Mouse (Mus musculus): ENCODE measurements around the gene Slfn2. TPM values are rescaled to one million over a fixed set of nuclear protein-coding genes. Genes with fewer than 3 reads are reported as not detected.

Slfn2 gene
- 838 TPM for polyA plus RNA-seq (2017; shearing (Covaris generic))

GRCm38 (mm10) chr11:83064946-83065345, at the start of gene Slfn2:
Slfn2 (plus strand) TSS chr11:83065112.

GRCm38 (mm10) chr11:83020621-83021020, 44.3 kb upstream of the Slfn2 start, which contains the start of gene Slfn8:
Slfn8 (minus strand) TSS chr11:83020810.

GRCm38 (mm10) chr11:83116597-83117227, 51.8 kb downstream of the Slfn2 start, which contains the start of gene Slfn1:
Slfn1 (plus strand) TSS chr11:83116849.

Other genes starting within 250 kb of the Slfn2 start
- gene Rffl, start 193.9 kb upstream of the Slfn2 start, polyA plus RNA-seq (2017; shearing (Covaris generic)): 22.4 TPM
- gene Rad51d, start 174.5 kb upstream of the Slfn2 start, polyA plus RNA-seq (2017; shearing (Covaris generic)): 14.7 TPM
- not detected for gene Fndc8, start 173.0 kb upstream of the Slfn2 start, polyA plus RNA-seq (2017; shearing (Covaris generic))
- 41.7 TPM for gene Nle1, start 156.7 kb upstream of the Slfn2 start, polyA plus RNA-seq (2017; shearing (Covaris generic))
- gene Unc45b, start 154.6 kb upstream of the Slfn2 start, polyA plus RNA-seq (2017; shearing (Covaris generic)): not detected
- 12.0 TPM for gene Slfn5, start 113.8 kb upstream of the Slfn2 start, polyA plus RNA-seq (2017; shearing (Covaris generic))
- 2.6 TPM for gene Slfn9, start 73.3 kb upstream of the Slfn2 start, polyA plus RNA-seq (2017; shearing (Covaris generic))
- gene Slfn8, start 44.3 kb upstream of the Slfn2 start, polyA plus RNA-seq (2017; shearing (Covaris generic)): 39.3 TPM
- 183 TPM for gene Slfn1, start 51.7 kb downstream of the Slfn2 start, polyA plus RNA-seq (2017; shearing (Covaris generic))
- gene Slfn4, start 110.1 kb downstream of the Slfn2 start, polyA plus RNA-seq (2017; shearing (Covaris generic)): 0.42 TPM
- 2.9 TPM for gene Slfn3, start 126.2 kb downstream of the Slfn2 start, polyA plus RNA-seq (2017; shearing (Covaris generic))
- gene Slfn14, start 221.6 kb downstream of the Slfn2 start, polyA plus RNA-seq (2017; shearing (Covaris generic)): not detected
- 43.9 TPM for gene Ap2b1, start 233.9 kb downstream of the Slfn2 start, polyA plus RNA-seq (2017; shearing (Covaris generic))
- 12.1 TPM for gene Pex12, start 237.5 kb downstream of the Slfn2 start, polyA plus RNA-seq (2017; shearing (Covaris generic))